Mouse (Mus musculus) spleen, postnatal 36 days (tissue): ENCODE data around the gene Zhx3.

Source experiments
- DNase-seq, 2 experiments: peaks; one replicate each; pipeline ENCODE4 v3.0.0; 2022; ENCODE audit warnings: low spot score in 2 of 2, mixed read lengths in 1 of 2

The Zhx3 gene

GRCm38 (mm10) chr2:160872890-160873382 is at the start of gene Zhx3:
Gene Zhx3 (minus strand): TSS chr2:160872998.
- DNase-seq: peak; percentile 85 to 88

- DNase-seq: no peak
These were observed 48.5 kb upstream of the Zhx3 start for GRCm38 (mm10) chr2:160921285-160921684.

DNA sequence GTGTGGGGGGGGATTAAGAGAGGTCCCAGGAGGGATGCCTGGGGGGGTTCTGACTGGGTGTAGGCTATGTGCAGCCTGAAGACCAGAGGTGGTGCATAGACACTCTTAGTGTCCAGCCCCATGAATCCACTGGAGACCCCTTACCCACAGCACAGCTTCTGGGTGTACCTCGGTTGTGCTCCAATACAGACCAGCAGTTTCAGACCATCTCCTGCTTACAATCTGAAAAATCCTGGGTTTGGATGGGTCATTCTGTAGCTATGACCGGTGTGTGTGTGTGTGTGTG is 46.1 kb upstream of the Zhx3 start:
- DNase-seq: no peak

DNA sequence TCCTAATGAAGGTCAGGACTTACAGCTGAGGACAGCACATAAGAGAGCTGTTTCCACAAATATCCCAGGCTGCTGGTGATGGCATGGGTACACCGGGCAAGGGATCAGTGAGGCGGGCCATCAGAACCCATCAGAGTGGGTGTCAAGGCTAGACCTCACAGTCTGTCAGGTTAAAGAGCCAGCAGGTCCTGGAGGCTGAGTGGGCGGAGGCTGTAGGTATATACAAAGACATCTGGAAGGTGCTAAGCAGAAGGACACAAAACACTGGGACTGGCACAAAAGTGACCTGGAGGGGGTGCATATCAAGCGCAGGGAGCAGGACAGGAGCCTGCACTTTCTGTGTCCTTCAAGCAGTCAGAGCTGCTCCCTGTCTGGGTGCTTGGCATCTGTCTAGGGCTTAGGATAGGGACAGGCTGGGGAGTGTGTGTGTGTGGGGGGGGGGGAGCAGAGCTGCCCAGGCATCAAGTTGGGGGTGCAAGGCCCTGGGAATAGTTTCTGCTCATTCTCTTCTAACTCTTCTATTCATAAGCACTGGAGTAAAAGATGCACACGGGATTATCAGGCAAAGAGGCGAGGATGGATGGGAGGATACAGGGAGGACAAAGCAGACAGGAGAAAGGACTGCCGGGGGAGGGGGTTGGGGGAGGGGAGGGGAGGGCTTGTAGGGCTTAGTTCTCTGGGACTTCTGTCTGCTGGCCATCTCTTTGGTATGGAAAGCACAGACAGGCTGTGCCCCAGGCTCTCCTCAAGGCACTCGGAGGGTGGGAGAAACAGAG is 45.5 kb upstream of the Zhx3 start:
- no peak for DNase-seq

DNA sequence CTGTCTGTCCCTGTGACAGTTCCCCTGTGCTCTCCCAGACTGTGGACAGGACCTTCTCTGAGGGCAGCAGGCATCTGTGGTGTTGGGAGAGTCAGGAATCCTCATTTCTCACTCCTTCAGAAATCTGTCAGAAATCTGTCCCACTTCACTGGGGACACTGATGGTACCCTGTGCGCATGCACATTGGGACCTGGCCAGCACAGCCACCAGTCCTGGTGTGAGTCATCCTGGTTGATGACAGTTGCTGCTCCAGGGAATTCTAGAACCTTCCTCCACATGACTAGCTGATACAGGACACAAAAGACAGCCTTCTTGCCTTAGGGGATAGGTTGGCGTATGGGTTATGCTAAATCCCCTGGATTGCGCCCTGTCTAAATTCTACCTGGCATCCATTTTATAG is 44.5 kb upstream of the Zhx3 start:
- DNase-seq: no peak

DNA sequence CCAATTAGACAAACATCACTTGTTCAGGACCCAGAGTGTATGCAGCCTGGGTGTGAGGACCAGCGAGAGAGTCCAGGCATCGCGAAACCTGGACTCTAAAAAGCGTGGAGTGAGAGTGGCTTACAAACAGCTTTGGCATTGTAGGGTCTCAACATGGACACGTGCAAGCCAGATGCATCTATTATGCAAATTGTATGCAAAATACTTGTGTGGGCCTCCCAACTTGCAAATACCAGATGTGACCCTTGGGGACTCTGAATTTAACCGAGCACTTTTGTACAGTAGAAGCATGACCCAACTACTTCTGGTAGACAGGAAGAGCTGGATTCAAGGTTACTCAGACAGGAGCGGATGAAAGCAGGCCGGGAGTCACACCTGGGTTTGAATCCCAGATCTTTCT is 43.9 kb upstream of the Zhx3 start:
- no peak for DNase-seq

DNA sequence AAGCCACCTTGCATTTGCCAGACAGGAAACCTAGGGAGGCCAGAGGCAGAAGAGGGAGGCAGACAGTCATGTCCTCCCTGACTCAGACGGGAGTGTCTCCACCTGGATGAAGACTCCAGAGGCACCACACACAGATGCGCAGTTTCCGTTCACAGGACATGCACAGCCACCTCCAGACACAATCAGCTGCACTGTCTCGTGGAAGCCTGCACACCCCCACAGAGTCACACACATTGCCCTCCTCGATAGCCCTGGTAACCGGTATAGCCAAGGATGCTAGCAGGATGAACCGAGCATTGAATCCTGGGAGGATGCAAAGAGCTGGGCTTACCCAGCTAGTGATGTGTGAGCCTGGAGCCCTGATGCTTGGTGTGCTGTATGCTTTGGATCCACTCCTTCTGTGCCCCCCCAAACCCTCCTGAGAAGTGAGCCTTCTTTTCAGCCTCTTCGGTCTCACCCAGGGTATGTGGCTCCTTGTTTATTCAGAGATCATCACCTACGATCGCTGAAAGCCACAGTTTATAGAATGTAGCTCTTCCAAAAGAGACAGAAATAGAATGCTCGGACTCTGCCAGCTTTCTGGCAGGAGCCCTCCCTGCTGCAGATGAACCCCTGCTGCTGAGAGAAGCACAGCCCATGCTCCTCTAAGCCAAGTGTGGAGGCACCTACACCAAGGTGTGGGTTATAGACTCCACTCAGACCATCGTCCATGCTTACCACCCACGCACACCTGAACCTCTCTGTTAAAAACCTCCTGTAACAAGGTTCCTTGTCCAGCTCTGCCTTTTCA is 43.2 kb upstream of the Zhx3 start:
- DNase-seq: no peak

DNA sequence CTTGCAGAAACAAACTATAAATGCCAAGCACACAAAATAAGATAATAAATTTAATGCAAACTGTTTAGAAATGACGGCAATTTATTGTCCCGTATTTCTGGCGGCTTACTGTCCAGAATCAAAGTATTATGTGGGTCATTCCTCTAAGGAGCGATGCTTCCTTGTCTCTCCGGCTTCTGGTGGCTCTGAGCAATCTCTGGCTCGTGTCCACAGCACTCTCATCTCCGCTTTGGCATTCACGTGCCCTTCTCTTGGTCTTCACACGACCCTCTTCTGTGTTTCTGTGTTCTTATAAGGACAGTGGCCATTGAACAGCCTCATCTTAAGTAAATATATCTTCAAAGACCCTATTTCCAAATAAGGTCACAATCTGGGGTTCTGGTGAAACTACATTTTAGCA is 41.9 kb upstream of the Zhx3 start:
- DNase-seq: no peak

DNA sequence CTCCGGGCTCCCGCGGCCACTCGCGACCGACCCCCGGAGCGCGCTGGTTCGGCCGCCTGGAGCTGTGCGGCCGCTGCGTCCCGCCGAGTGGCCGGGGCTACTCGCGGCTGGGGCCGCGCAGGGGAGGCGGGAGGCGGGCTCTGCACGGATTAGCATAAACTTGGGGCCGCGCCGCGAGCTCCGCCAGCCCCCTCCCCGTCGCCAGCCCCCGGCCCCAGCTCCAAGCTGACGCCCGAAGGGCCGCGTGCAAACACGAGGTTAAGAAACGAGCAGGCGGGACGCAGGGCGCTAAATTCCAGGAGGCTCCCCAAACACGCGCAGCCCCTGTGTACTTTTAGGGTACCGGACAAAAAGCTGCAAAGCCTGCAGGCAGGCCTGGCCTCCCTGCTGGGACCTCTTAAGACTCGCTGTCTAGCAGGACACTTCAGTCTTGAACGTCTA is 39.5 kb upstream of the Zhx3 start, which contains the start of gene Emilin3:
Emilin3 (minus strand) TSS at position 98 of the 441 bp plus-strand sequence.
- no peak for DNase-seq

GRCm38 (mm10) chr2:160911558-160912201 is 38.9 kb upstream of the Zhx3 start:
- no peak for DNase-seq

GRCm38 (mm10) chr2:160910633-160911032 is 37.8 kb upstream of the Zhx3 start:
- no peak for DNase-seq

DNA sequence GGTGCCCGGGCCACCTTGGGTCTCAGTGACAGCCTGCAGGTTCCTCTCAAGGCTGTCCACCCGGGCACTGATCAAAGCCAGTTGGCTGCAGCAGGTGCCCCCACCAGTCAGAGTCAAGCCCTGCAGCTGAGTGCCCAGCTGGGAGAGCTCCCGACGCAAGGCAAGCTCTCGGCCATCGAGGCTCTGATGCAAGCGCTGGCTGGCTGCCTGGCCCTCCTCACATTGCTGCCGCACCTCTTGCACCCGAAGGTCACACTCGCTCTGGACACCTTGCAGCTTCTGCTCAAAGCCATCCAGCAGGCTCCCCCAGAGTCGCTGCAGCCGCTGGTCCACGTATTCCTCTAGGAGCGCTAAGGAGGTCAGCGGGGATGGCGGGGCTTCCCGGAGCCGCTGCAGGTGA is 35.8 kb upstream of the Zhx3 start:
- no peak for DNase-seq

DNA sequence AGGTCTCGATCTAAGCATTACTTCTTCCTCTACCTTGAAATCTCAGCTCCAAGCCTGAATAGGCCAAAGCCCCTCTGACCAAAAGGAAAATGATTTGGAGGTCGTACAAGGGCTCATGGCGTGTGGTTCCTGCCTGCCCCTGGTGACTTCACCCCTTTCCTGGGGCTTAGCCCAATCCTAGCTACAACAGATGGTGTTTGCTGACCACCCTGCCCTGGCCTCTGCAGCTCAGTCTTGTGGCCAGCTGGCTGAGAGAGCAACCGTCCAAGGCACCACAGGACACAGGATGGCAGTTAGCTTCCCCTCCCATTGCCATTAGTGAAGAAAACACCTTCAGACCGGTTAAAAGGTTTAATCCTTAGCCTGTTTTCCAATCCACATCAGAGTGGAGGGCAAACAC is 33.3 kb upstream of the Zhx3 start:
- DNase-seq: no peak

- no peak for DNase-seq
These were observed 32.5 kb upstream of the Zhx3 start for GRCm38 (mm10) chr2:160905301-160905700.

- no peak for DNase-seq
These were observed 29.0 kb upstream of the Zhx3 start for GRCm38 (mm10) chr2:160901656-160902412.

DNA sequence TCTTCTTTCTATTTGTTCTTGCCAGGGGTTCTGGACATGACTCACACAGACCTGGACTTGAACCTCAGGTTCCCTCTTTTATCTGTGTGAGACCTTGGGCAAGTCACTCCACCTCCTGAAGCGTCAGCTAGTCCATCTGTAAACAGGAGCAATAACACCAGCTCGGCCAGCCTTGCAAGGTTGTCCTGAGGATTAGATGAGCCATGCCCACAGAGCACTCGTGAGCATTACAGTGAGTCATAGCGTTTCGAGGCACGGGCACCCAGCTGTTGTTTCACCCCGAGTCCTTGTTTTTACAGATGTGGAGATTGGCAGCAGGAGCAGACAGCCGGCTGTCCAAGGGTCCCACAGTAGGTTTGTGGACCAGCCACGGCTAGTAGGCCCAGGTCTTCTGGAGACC is 18.9 kb upstream of the Zhx3 start:
- DNase-seq: no peak

DNA sequence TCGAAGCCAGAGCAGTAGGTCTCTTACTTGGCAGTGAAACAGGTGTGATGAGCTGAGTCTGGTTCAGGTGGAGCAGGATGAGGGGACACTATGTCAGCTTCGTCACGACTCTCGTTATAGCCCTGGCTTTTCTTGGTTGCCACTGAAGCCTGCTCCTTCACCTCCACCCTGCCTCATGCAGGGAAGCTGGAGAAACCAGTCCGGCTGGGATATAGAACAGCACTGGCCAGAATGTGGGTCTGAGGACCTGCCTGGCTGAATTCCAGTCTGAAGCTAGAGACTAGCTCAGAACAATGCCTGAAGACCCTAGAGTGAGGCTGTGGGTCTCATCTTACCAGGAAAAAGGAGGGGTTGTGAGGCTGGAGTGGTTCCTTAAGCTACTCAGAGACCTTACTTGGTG is 18.2 kb upstream of the Zhx3 start:
- no peak for DNase-seq

DNA sequence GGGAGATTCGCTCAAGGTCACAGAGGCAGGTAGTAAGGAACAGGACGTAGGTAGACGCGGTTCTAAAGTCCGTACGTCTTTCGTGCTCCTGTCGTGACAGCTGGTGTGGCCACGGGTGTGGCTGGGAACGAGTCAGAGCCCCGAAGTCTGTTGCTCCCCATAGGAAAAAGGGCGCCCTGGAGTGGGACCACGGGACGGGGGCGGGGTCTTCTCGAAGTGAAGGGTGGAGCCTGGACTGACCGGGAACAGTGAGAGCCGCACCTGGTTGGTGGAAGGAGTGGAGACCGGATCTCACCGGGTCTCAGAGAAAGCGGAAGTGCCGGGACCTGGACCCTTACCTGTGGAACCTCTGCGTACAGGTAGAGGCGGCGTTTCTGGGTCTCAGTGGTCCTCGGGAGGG is 15.1 kb upstream of the Zhx3 start:
- DNase-seq: no peak

DNA sequence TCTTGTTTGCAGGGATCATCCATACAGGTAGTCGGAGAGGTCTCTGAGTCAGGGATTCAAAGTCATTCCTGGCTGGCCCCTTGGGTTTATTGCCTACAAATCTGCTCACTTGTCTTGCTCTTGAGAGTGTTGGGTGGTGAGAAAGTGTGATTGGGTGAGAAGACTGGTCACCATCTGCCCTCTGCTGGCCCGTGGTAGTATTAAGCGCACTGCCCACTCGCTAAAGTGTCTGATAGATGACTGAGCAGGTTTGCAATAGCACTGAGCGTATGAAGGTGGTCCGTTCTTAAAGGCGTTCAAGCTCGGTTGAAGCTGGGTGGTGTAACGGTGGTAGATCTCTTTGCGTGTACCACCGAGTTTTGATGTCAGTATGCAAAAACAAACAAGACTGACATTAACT is 14.5 kb upstream of the Zhx3 start:
- DNase-seq: peak; percentile 55 to 58

GRCm38 (mm10) chr2:160886221-160886620 is 13.4 kb upstream of the Zhx3 start:
- DNase-seq: no peak

DNA sequence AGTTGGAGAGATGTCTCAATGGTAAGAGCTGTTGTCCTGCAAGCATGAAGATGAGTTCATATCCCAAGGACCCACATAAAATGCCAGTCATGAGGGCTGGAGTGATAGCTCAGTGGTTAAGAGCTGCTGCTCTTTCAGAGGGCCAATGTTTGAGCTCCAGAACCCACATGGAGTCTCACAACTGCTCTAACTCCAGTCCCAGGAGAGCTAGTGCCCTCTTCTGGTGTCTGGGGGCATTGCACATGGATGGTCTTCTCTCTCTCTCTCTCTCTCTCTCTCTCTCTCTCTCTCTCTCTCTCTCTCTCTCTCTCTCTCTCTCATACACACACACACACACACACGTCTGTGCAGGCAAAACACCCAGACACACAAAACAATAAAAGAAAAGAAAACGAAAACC is 12.0 kb upstream of the Zhx3 start:
- no peak for DNase-seq

- no peak for DNase-seq
These were observed 11.1 kb upstream of the Zhx3 start for GRCm38 (mm10) chr2:160883912-160884311.
